21 mouse cellular contexts compared by ENCODE assay signal in genomic region chr2:104740248-104740949, GRCm38 (mm10). TPM values are rescaled to one million over a fixed set of nuclear protein-coding genes. Genes with fewer than 3 reads are reported as not detected.
DNase-seq lines count a peak whose midpoint lies in the region; ATAC-seq and TF ChIP-seq lines count a peak whose summit lies in the region.
"Had no signal": no experiment of that assay in that cellular context is flagged by ENCODE, and none has a peak within 500 bp of the region (broad histone marks: within the 10 kb centered on the region; RNA-seq: fewer than 3 reads in every experiment).

No protein-coding gene starts in this region.

- H3K4me3 ChIP-seq in forebrain, embryonic 12.5 days (replicated peaks), result no peak overlapping the region
- H3K4me3 ChIP-seq in forebrain, postnatal 0 days (ENCODE audit: low read depth, low read length), result no peak overlapping the region
- peak overlapping the region; percentile 76; the same call in 1 of the 2 replicates for H3K4me3 ChIP-seq in kidney, embryonic 15.5 days (replicated peaks)
- no peak overlapping the region for H3K4me3 ChIP-seq in CH12.LX (replicated peaks in 1 of 3; ENCODE audit: low read depth in 2 of 3, low read length in 2 of 3, poor library complexity in 1 of 3)
- H3K4me3 ChIP-seq in liver, postnatal 0 days (ENCODE audit: low read depth, low read length), result peak overlapping the region; percentile 71
- no peak overlapping the region for H3K4me3 ChIP-seq in midbrain, embryonic 13.5 days (replicated peaks)
- H3K4me3 ChIP-seq in hindbrain, embryonic 13.5 days, result no peak overlapping the region
- H3K4me3 ChIP-seq: heart, embryonic 10.5 days; neural tube, embryonic 12.5 days had no signal

- peak; percentile 28; the same call in 1 of the 2 replicates for TF ChIP-seq EP300 in CH12.LX (IDR thresholded peaks at IDR 0.05; ENCODE audit: low read length)
- no peak for TF ChIP-seq EP300 in liver, postnatal 0 days (IDR thresholded peaks at IDR 0.05; ENCODE audit: low read depth)

- TF ChIP-seq CTCF in forebrain, postnatal 0 days (IDR thresholded peaks at IDR 0.05; ENCODE audit: low read depth), result no peak
- TF ChIP-seq CTCF in CH12.LX (conservative IDR thresholded peaks at IDR 0.05 in 1 of 2, IDR thresholded peaks at IDR 0.05 in 1 of 2; ENCODE audit: low read depth in 2 of 2, low read length in 2 of 2), result no peak
- no peak for TF ChIP-seq CTCF in liver, postnatal 0 days (IDR thresholded peaks at IDR 0.05; ENCODE audit: low read depth)

- H3K4me2 ChIP-seq in forebrain, embryonic 12.5 days, result 0 out of 2 replicates have a peak overlapping the region, but pooled peaks have one; percentile 99
- no peak overlapping the region for H3K4me2 ChIP-seq in forebrain, postnatal 0 days (ENCODE audit: low read depth)
- peak overlapping the region; percentile 89 for H3K4me2 ChIP-seq in kidney, embryonic 15.5 days
- peak overlapping the region; percentile 64 for H3K4me2 ChIP-seq in CH12.LX (ENCODE audit: insufficient read depth, low read depth, poor library complexity, severe bottlenecking)
- peak overlapping the region; percentile 77 for H3K4me2 ChIP-seq in liver, postnatal 0 days (ENCODE audit: low read depth, low read length)
- H3K4me2 ChIP-seq in midbrain, embryonic 13.5 days (replicated peaks), result no peak overlapping the region
- no peak overlapping the region for H3K4me2 ChIP-seq in hindbrain, embryonic 13.5 days
- H3K4me2 ChIP-seq: neural tube, embryonic 12.5 days had no signal

- in situ Hi-C loops in CH12.LX (cut with MboI; ENCODE audit: low pct_ligation_motif_present, low pct_unique_long_range_greater_than_20kb, low sequenced_read_pairs), result loop anchor here (10.0 kb wide), 1 partner anchor 56 kb away; no protein-coding TSS in a partner anchor

- peaks cover 33% of the 10 kb centered on the region for H3K27me3 ChIP-seq in forebrain, embryonic 12.5 days
- peaks cover 3% of the 10 kb centered on the region; the same call in 1 of the 2 replicates for H3K27me3 ChIP-seq in forebrain, postnatal 0 days (ENCODE audit: insufficient read depth, low read length)
- H3K27me3 ChIP-seq in kidney, embryonic 15.5 days, result no peaks in the 10 kb centered on the region
- no peaks in the 10 kb centered on the region for H3K27me3 ChIP-seq in CH12.LX (replicated peaks)
- H3K27me3 ChIP-seq in liver, postnatal 0 days (ENCODE audit: insufficient read depth, low read length), result peaks cover 6% of the 10 kb centered on the region; the same call in 1 of the 2 replicates
- H3K27me3 ChIP-seq in midbrain, embryonic 13.5 days, result peaks cover 29% of the 10 kb centered on the region
- peaks cover 42% of the 10 kb centered on the region for H3K27me3 ChIP-seq in hindbrain, embryonic 13.5 days

- TF ChIP-seq RAD21 in CH12.LX (IDR thresholded peaks at IDR 0.05; ENCODE audit: low read depth, low read length), result no peak

- WGBS in forebrain, embryonic 12.5 days, result 51% methylated on average over 7 of the region's 7 CpGs
- 49% methylated on average over 7 of the region's 7 CpGs for WGBS in forebrain, postnatal 0 days
- 38% methylated on average over 7 of the region's 7 CpGs for WGBS in kidney, embryonic 15.5 days
- 53% methylated on average over 7 of the region's 7 CpGs for WGBS in liver, postnatal 0 days (ENCODE audit: insufficient replicate concordance)
- 59% methylated on average over 7 of the region's 7 CpGs for WGBS in midbrain, embryonic 13.5 days
- whole genome bisulfite sequencing in hindbrain, embryonic 13.5 days, result 69% methylated on average over 7 of the region's 7 CpGs

- dilution Hi-C loops in CH12.LX (cut with MboI; ENCODE audit: extremely low pct_ligation_motif_present, extremely low pct_unique_long_range_greater_than_20kb, low sequenced_read_pairs), result no loop called here

- no peak for ATAC-seq in forebrain, embryonic 12.5 days (ENCODE audit: low FRiP score)
- ATAC-seq in forebrain, postnatal 0 days, result no peak
- ATAC-seq in kidney, embryonic 15.5 days (replicated peaks; ENCODE audit: low FRiP score), result no peak
- ATAC-seq in liver, postnatal 0 days, result no peak
- no peak for ATAC-seq in midbrain, embryonic 13.5 days
- no peak for ATAC-seq in hindbrain, embryonic 13.5 days (ENCODE audit: low FRiP score)
- ATAC-seq: hindbrain, embryonic 16.5 days had no signal

- no peak overlapping the region for H3K27ac ChIP-seq in forebrain, embryonic 12.5 days
- H3K27ac ChIP-seq in forebrain, postnatal 0 days (ENCODE audit: low read depth, low read length), result no peak overlapping the region
- no peak overlapping the region; the same call in 1 of the 2 replicates for H3K27ac ChIP-seq in kidney, embryonic 15.5 days
- no peak overlapping the region for H3K27ac ChIP-seq in CH12.LX (ENCODE audit: insufficient read depth, low read depth)
- H3K27ac ChIP-seq in liver, postnatal 0 days (ENCODE audit: low read depth), result peak overlapping the region; percentile 39; the same call in 1 of the 2 replicates
- no peak overlapping the region for H3K27ac ChIP-seq in midbrain, embryonic 13.5 days
- no peak overlapping the region for H3K27ac ChIP-seq in hindbrain, embryonic 13.5 days
- H3K27ac ChIP-seq: heart, embryonic 10.5 days; neural tube, embryonic 12.5 days had no signal

- no peaks in the 10 kb centered on the region for H3K36me3 ChIP-seq in forebrain, embryonic 12.5 days (replicated peaks)
- H3K36me3 ChIP-seq in forebrain, postnatal 0 days (ENCODE audit: insufficient read depth), result no peaks in the 10 kb centered on the region
- no peaks in the 10 kb centered on the region for H3K36me3 ChIP-seq in kidney, embryonic 15.5 days
- no peaks in the 10 kb centered on the region for H3K36me3 ChIP-seq in CH12.LX (replicated peaks in 1 of 2; ENCODE audit: control insufficient read depth in 1 of 2, insufficient read depth in 1 of 2, low read length in 1 of 2)
- H3K36me3 ChIP-seq in liver, postnatal 0 days (replicated peaks; ENCODE audit: insufficient read depth, low read length), result no peaks in the 10 kb centered on the region
- no peaks in the 10 kb centered on the region for H3K36me3 ChIP-seq in midbrain, embryonic 13.5 days
- no peaks in the 10 kb centered on the region for H3K36me3 ChIP-seq in hindbrain, embryonic 13.5 days
- H3K36me3 ChIP-seq: heart, embryonic 10.5 days; neural tube, embryonic 12.5 days had no signal

- no peak overlapping the region for H3K9ac ChIP-seq in forebrain, embryonic 12.5 days
- H3K9ac ChIP-seq in forebrain, postnatal 0 days, result no peak overlapping the region
- H3K9ac ChIP-seq in kidney, embryonic 15.5 days, result no peak overlapping the region
- no peak overlapping the region for H3K9ac ChIP-seq in CH12.LX (ENCODE audit: insufficient read depth, low read depth)
- H3K9ac ChIP-seq in liver, postnatal 0 days (replicated peaks), result peak overlapping the region; percentile 82; the same call in 1 of the 2 replicates
- no peak overlapping the region for H3K9ac ChIP-seq in midbrain, embryonic 13.5 days (replicated peaks)
- H3K9ac ChIP-seq in hindbrain, embryonic 13.5 days, result no peak overlapping the region
- H3K9ac ChIP-seq: neural tube, embryonic 12.5 days had no signal

- H3K9me3 ChIP-seq in forebrain, embryonic 12.5 days, result no peaks in the 10 kb centered on the region
- no peaks in the 10 kb centered on the region for H3K9me3 ChIP-seq in forebrain, postnatal 0 days (ENCODE audit: low read length)
- no peaks in the 10 kb centered on the region for H3K9me3 ChIP-seq in kidney, embryonic 15.5 days (replicated peaks)
- H3K9me3 ChIP-seq in CH12.LX (replicated peaks; ENCODE audit: low read length), result no peaks in the 10 kb centered on the region
- H3K9me3 ChIP-seq in liver, postnatal 0 days (ENCODE audit: low read length), result no peaks in the 10 kb centered on the region
- H3K9me3 ChIP-seq in midbrain, embryonic 13.5 days, result no peaks in the 10 kb centered on the region
- H3K9me3 ChIP-seq in hindbrain, embryonic 13.5 days, result no peaks in the 10 kb centered on the region
- H3K9me3 ChIP-seq: heart, embryonic 10.5 days; neural tube, embryonic 12.5 days had no signal

- H3K79me2 ChIP-seq in CH12.LX (replicated peaks; ENCODE audit: control insufficient read depth, extremely low read depth, insufficient read depth, poor library complexity, severe bottlenecking), result no peaks in the 10 kb centered on the region

- no peak for TF ChIP-seq POLR2A in CH12.LX (IDR thresholded peaks at IDR 0.05; ENCODE audit: low read depth, low read length)

- peaks cover 19% of the 10 kb centered on the region for H3K4me1 ChIP-seq in forebrain, embryonic 12.5 days
- H3K4me1 ChIP-seq in forebrain, postnatal 0 days (ENCODE audit: insufficient read depth), result peaks cover 10% of the 10 kb centered on the region; the same call in 1 of the 2 replicates
- peaks cover 49% of the 10 kb centered on the region for H3K4me1 ChIP-seq in kidney, embryonic 15.5 days
- H3K4me1 ChIP-seq in CH12.LX (ENCODE audit: control insufficient read depth in 1 of 2, insufficient read depth in 2 of 2), result peaks cover 5 to 13% of the 10 kb centered on the region in 2 experiments
- no peaks in the 10 kb centered on the region for H3K4me1 ChIP-seq in liver, postnatal 0 days (ENCODE audit: insufficient read depth)
- H3K4me1 ChIP-seq in midbrain, embryonic 13.5 days (replicated peaks), result peaks cover 20% of the 10 kb centered on the region
- peaks cover 28% of the 10 kb centered on the region for H3K4me1 ChIP-seq in hindbrain, embryonic 13.5 days (replicated peaks)

- no peak for DNase-seq in forebrain, postnatal 0 days
- DNase-seq in kidney, postnatal 25 days, result no peak
- DNase-seq in CH12.LX (ENCODE audit: extremely low read depth), result no peak
- no peak for DNase-seq in liver, postnatal 0 days
- DNase-seq: adrenal gland, adult 8-10 months; gastrocnemius, postnatal 25 days; heart, postnatal 36 days; lung, postnatal 10 days; thymus, postnatal 36 days had no signal

RNA-seq across cellular contexts. Expression of gene Depdc7, which starts 2.3 kb away (rescaled TPM):
- 5.1 and 5.4 TPM in 2 replicates for polyA plus RNA-seq in forebrain, embryonic 12.5 days (2016; fragmentation: Nextera tagmentation; extraction: Ambion mirVana)
- total RNA-seq in forebrain, postnatal 0 days (2014; rRNA removed), result 0.90 and 1.3 TPM in 2 replicates
- polyA plus RNA-seq in forebrain, postnatal 0 days (2015; fragmentation: Nextera tagmentation; extraction: Ambion mirVana), result 0.70 and 0.82 TPM in 2 replicates
- 22.8 and 24.6 TPM in 2 replicates for polyA plus RNA-seq in kidney, embryonic 15.5 days (2015; fragmentation: Nextera tagmentation; extraction: Ambion mirVana)
- total RNA-seq in CH12.LX (2012; rRNA removed), result 4.3 and 5.0 TPM in 2 replicates
- total RNA-seq in CH12.LX (2014; rRNA removed), result 0.32 and 1.00 TPM in 2 replicates
- polyA plus RNA-seq in CH12.LX (2012; ENCODE audit: insufficient read length, low read depth), result 0.63 and 0.81 TPM in 2 replicates
- polyA plus RNA-seq in liver, postnatal 0 days (2015; fragmentation: Nextera tagmentation; extraction: Ambion mirVana), result 20.6 and 21.6 TPM in 2 replicates
- 1.7 and 1.9 TPM in 2 replicates for polyA plus RNA-seq in midbrain, embryonic 13.5 days (2015; fragmentation: Nextera tagmentation; extraction: Ambion mirVana)
- 0.91 and 1.5 TPM in 2 replicates for polyA plus RNA-seq in hindbrain, embryonic 13.5 days (2015; fragmentation: Nextera tagmentation; extraction: Ambion mirVana)
- total RNA-seq: megakaryocyte-erythroid progenitor cell, adult 5-6 weeks had no signal

RNA-seq across cellular contexts. Expression of gene Pin1rt1, which starts 24.2 kb away (rescaled TPM):
- not detected in 2 replicates for polyA plus RNA-seq in forebrain, embryonic 12.5 days (2016; fragmentation: Nextera tagmentation; extraction: Ambion mirVana)
- total RNA-seq in forebrain, postnatal 0 days (2014; rRNA removed), result not detected in 2 replicates
- not detected in 2 replicates for polyA plus RNA-seq in forebrain, postnatal 0 days (2015; fragmentation: Nextera tagmentation; extraction: Ambion mirVana)
- polyA plus RNA-seq in kidney, embryonic 15.5 days (2015; fragmentation: Nextera tagmentation; extraction: Ambion mirVana), result not detected in 2 replicates
- total RNA-seq in CH12.LX (2012; rRNA removed) (not detected in 2 replicates), CH12.LX (2014; rRNA removed) (not detected in 2 replicates)
- polyA plus RNA-seq in CH12.LX (2012; ENCODE audit: insufficient read length, low read depth), result not detected in 2 replicates
- not detected in 2 replicates for polyA plus RNA-seq in liver, postnatal 0 days (2015; fragmentation: Nextera tagmentation; extraction: Ambion mirVana)
- polyA plus RNA-seq in midbrain, embryonic 13.5 days (2015; fragmentation: Nextera tagmentation; extraction: Ambion mirVana), result 0.17 TPM in 1 of 2 replicates, not detected in the other
- not detected in 2 replicates for polyA plus RNA-seq in hindbrain, embryonic 13.5 days (2015; fragmentation: Nextera tagmentation; extraction: Ambion mirVana)
- total RNA-seq: adrenal gland, adult 8-10 months; gastrocnemius, postnatal 25 days; heart, postnatal 36 days; layer of hippocampus, postnatal 25 days; left cerebral cortex, postnatal 14 days; megakaryocyte-erythroid progenitor cell, adult 5-6 weeks; midbrain, postnatal 0 days had no signal
- polyA plus RNA-seq: heart, embryonic 10.5 days; large intestine, adult 2 months; midbrain, postnatal 0 days; neural tube, embryonic 12.5 days had no signal

RNA-seq across cellular contexts. Expression of gene Tcp11l1, which starts 28.4 kb away (rescaled TPM):
- 69.2 and 69.8 TPM in 2 replicates for polyA plus RNA-seq in forebrain, embryonic 12.5 days (2016; fragmentation: Nextera tagmentation; extraction: Ambion mirVana)
- 32.9 and 40.7 TPM in 2 replicates for total RNA-seq in forebrain, postnatal 0 days (2014; rRNA removed)
- 54.1 and 57.5 TPM in 2 replicates for polyA plus RNA-seq in forebrain, postnatal 0 days (2015; fragmentation: Nextera tagmentation; extraction: Ambion mirVana)
- 40.6 and 43.3 TPM in 2 replicates for polyA plus RNA-seq in kidney, embryonic 15.5 days (2015; fragmentation: Nextera tagmentation; extraction: Ambion mirVana)
- total RNA-seq in CH12.LX (2012; rRNA removed), result 10.1 and 11.7 TPM in 2 replicates
- 1.1 and 2.9 TPM in 2 replicates for total RNA-seq in CH12.LX (2014; rRNA removed)
- 3.6 and 3.8 TPM in 2 replicates for polyA plus RNA-seq in CH12.LX (2012; ENCODE audit: insufficient read length, low read depth)
- 10.5 and 12.1 TPM in 2 replicates for polyA plus RNA-seq in liver, postnatal 0 days (2015; fragmentation: Nextera tagmentation; extraction: Ambion mirVana)
- polyA plus RNA-seq in midbrain, embryonic 13.5 days (2015; fragmentation: Nextera tagmentation; extraction: Ambion mirVana), result 74.4 and 75.8 TPM in 2 replicates
- polyA plus RNA-seq in hindbrain, embryonic 13.5 days (2015; fragmentation: Nextera tagmentation; extraction: Ambion mirVana), result 70.5 and 75.1 TPM in 2 replicates

Comparison
In these comparisons a context has a peak if more than half of its experiments do, and no peak if none do; other contexts are left out.
1. H3K4me2 ChIP-seq: peak in forebrain, embryonic 12.5 days (single experiment), kidney, embryonic 15.5 days (single experiment), CH12.LX (single experiment) and liver, postnatal 0 days (single experiment); none in forebrain, postnatal 0 days (single experiment), midbrain, embryonic 13.5 days (single experiment) and hindbrain, embryonic 13.5 days (single experiment).
2. H3K4me3 ChIP-seq: peak in kidney, embryonic 15.5 days (single experiment) and liver, postnatal 0 days (single experiment); none in forebrain, embryonic 12.5 days (single experiment), forebrain, postnatal 0 days (single experiment), CH12.LX (0 of 3), midbrain, embryonic 13.5 days (single experiment) and hindbrain, embryonic 13.5 days (single experiment).